Mouse (Mus musculus): ENCODE data around the gene R3hdml.
A peak's percentile ranks its signal among the peaks of the same experiment; 100 is the strongest.
"Not testable (repeated sequence)": the region's sequence is repeated elsewhere in the genome, so short reads cannot be mapped to it uniquely, and the experiment has no call there.

R3hdml gene

GRCm38 (mm10) chr2:163492018-163492417 lies at the start of gene R3hdml:
R3hdml (plus strand) TSS chr2:163492318.
- DNase-seq (ENCODE audit: low spot score) = no peak

DNA sequence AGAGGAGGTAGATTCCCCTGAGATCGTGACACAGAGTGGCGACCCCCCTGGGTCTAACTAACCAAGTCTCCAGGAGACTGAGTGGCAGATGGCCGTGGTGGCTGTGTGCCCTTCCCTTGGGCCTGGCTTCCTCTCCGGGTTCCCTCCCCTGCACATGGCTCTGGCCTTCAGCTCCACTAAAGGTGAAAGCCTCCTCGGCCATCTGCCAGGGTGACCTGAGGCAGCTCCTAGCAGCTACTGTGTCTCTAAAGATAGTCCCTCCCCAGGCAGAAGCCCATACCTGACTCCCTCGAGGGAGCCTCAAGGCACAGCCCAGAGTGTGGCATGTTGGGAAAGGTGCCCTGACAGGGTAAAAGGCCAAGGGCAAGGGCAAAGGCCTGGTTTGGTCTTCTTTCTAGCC lies 48.6 kb upstream of the R3hdml start:
- DNase-seq (ENCODE audit: low spot score) = no peak

- DNase-seq (ENCODE audit: low spot score) = no peak
These were observed 48.1 kb upstream of the R3hdml start for GRCm38 (mm10) chr2:163444017-163444416.

GRCm38 (mm10) chr2:163447375-163447774 lies 44.7 kb upstream of the R3hdml start:
- DNase-seq (ENCODE audit: low spot score) = no peak

GRCm38 (mm10) chr2:163449276-163449675 lies 42.8 kb upstream of the R3hdml start:
- DNase-seq (ENCODE audit: low spot score) = no peak

- no peak for DNase-seq (ENCODE audit: low spot score)
These were observed 41.3 kb upstream of the R3hdml start for GRCm38 (mm10) chr2:163450668-163451295.

DNA sequence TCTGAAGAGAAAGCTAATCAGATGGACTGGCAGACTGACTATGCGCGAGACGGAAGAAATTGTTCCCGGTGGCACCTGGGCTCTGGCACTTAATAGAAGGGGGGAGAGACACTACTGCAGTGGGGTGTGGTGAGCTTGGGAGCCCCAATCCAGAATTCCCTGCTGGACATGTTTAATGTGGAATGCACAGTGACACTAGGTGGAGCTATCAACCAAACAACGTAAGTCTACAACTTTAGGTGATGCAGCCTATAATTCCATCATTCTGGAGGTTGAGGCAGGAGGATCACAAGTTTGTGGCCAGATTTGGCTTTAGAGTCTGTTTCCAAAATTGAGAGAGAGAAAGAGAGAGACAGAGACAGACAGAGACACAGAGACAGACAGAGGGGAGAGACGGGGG lies 39.4 kb upstream of the R3hdml start:
- DNase-seq (ENCODE audit: low spot score) = no peak

GRCm38 (mm10) chr2:163453378-163453777 lies 38.7 kb upstream of the R3hdml start:
- no peak for DNase-seq (ENCODE audit: low spot score)

GRCm38 (mm10) chr2:163458539-163459265 lies 33.4 kb upstream of the R3hdml start:
- DNase-seq (ENCODE audit: low spot score) = peak; percentile 38

DNA sequence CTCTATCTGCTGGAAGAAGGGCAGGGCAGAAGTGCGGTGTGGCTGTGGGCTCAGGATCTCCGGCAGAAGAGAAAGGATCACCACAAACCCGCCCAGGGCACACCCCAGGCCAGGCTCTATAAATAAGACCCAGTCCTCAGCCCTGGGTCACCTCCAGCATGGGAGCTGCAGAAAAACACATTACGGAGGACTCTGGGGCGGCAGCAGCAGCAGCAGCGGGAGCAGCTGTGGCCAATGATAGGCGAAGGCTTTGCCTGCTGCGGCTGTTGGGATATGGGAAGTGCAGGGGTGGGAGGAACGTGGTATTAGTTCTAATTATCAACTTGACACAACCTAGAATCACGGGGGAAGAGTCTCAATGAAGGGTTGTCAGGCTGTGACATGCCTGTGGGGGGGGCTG lies 32.7 kb upstream of the R3hdml start:
- DNase-seq (ENCODE audit: low spot score) = no peak

GRCm38 (mm10) chr2:163460622-163461021 lies 31.5 kb upstream of the R3hdml start:
- no peak for DNase-seq (ENCODE audit: low spot score)

DNA sequence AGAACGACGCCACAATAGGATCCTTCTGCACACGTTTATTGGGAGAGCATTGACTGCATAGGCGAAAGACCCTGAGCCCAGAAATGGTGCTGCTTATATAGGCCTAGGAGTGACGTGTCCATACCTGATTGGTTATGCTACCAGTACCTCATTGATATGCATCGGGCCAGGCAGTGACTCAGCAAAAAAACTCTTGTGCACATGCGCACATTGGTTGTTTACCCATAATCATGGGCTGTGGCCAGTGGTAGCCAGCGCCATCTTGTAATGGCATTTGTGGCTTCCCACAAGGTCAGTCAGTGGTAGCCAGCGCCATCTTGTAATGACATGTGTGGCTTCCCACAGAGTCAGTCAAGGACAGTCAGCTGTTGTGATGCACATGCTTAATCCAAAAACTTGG lies 30.8 kb upstream of the R3hdml start:
- not testable (repeated sequence) for DNase-seq (ENCODE audit: low spot score)

DNA sequence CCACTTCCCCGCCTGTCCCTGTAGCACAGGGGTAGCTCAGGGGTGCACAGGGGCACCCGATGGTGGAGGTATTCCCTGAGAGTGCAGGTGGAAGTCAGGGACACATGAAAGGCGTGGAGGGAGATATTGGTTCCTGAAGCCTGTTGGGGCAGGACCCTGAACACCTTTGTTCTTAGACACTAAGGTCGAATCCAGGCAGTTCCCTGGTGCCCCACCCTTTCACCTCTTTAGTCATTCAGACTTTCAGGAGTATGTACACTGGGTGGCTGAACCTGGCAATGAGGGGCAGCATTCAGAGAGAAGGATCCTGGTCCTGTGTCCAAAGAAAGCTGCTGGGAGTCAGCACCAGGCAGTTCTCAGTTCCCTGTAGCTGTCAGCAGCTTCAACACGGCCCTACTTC lies 29.7 kb upstream of the R3hdml start:
- DNase-seq (ENCODE audit: low spot score) = no peak

GRCm38 (mm10) chr2:163462801-163463200 lies 29.3 kb upstream of the R3hdml start:
- no peak for DNase-seq (ENCODE audit: low spot score)

DNA sequence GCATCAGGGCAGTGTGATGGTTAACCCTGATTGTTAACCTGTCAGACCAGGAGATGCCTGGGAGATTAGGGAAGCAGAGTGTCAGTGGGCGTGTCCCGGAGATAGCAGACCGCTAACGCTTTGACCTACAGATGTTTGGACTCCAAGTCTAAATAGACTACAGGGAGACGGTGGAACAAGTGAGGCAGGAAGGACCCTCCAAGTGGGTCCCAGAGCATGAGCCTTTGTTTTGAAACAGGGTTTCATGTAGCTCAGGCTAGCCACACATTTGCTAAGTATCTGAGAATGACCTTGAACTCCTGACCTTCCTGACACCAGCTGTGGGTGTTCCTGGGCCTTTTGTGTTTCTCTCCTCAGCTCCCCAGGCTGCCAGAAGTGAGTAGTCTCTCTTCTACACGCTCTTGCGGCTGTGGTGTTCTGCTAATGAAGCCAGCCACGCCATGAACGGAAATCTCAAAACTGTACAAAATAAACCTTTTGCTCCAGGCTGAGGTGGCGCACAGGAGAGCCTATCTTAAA lies 28.8 kb upstream of the R3hdml start:
- DNase-seq (ENCODE audit: low spot score) = no peak

- DNase-seq (ENCODE audit: low spot score) = no peak
These were observed 28.1 kb upstream of the R3hdml start for GRCm38 (mm10) chr2:163463998-163464397.

GRCm38 (mm10) chr2:163464562-163464961 lies 27.6 kb upstream of the R3hdml start:
- no peak for DNase-seq (ENCODE audit: low spot score)

DNA sequence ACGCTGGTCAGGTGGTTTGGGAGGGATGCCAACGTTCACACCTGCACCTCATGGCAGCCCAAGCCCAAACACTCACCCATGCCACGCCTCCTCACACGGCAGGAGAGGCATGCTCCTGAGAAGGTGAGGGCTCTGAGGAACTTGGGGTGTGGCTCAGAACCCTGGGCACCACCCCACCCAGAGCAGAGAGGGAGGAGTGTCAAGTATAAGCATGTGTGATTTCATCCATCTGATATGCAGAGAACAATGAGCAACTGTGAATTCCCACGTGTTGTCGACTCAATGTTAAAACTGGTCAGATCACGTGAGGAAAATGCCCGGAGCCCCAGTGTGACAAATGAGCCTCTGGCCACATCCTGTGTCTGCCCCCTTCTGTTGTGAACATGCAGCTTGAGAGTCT lies 25.3 kb upstream of the R3hdml start:
- peak; percentile 15 for DNase-seq (ENCODE audit: low spot score)

GRCm38 (mm10) chr2:163467585-163467984 lies 24.5 kb upstream of the R3hdml start:
- no peak for DNase-seq (ENCODE audit: low spot score)

- DNase-seq (ENCODE audit: low spot score) = no peak
These were observed 23.3 kb upstream of the R3hdml start for GRCm38 (mm10) chr2:163468866-163469265.

- DNase-seq (ENCODE audit: low spot score) = no peak
These were observed 22.4 kb upstream of the R3hdml start for GRCm38 (mm10) chr2:163469711-163470110.

GRCm38 (mm10) chr2:163471136-163471535 lies 21.0 kb upstream of the R3hdml start:
- DNase-seq (ENCODE audit: low spot score) = no peak

- no peak for DNase-seq (ENCODE audit: low spot score)
These were observed 20.2 kb upstream of the R3hdml start for GRCm38 (mm10) chr2:163471710-163472465.
